Mouse (Mus musculus): ENCODE measurements at regions not wholly inside any gene's neighbourhood (a gene's known extent, or its start where the extent isn't known, plus 50 kb on each side); places are given as distances from the start of the nearest gene placed in this dataset.
"Not testable (repeated sequence)": the region's sequence is repeated elsewhere in the genome, so short reads cannot be mapped to it uniquely, and the experiment has no call there.

GRCm38 (mm10) chr9:43857988-43858387 is 114.2 kb downstream of the Nectin1 start:
- no peak for DNase-seq (ENCODE audit: low spot score in 2 of 2)

- DNase-seq (ENCODE audit: low spot score in 2 of 2) = no peak
Measured at GRCm38 (mm10) chr9:43858761-43859160, 115.0 kb downstream of the Nectin1 start.

- DNase-seq (ENCODE audit: low spot score in 2 of 2) = no peak
Measured at GRCm38 (mm10) chr9:43860264-43860663, 116.5 kb downstream of the Nectin1 start.

GRCm38 (mm10) chr9:43861375-43861774 is 117.6 kb downstream of the Nectin1 start:
- DNase-seq (ENCODE audit: low spot score in 2 of 2) = no peak

GRCm38 (mm10) chr9:43862034-43862433 is 118.2 kb downstream of the Nectin1 start:
- not testable (repeated sequence) for DNase-seq (ENCODE audit: low spot score in 2 of 2)

GRCm38 (mm10) chr9:43863609-43864397 is 120.0 kb downstream of the Nectin1 start:
- DNase-seq (ENCODE audit: low spot score in 2 of 2) = peak in 1 of 2 experiments; percentile 10

GRCm38 (mm10) chr9:43866802-43867201 is 123.0 kb downstream of the Nectin1 start:
- DNase-seq (ENCODE audit: low spot score in 2 of 2) = no peak

GRCm38 (mm10) chr9:43873841-43874240 is 130.1 kb downstream of the Nectin1 start:
- no peak for DNase-seq (ENCODE audit: low spot score in 2 of 2)

GRCm38 (mm10) chr9:43874332-43874731 is 130.5 kb downstream of the Nectin1 start:
- no peak for DNase-seq (ENCODE audit: low spot score in 2 of 2)

GRCm38 (mm10) chr9:43879220-43879968 is 135.6 kb downstream of the Nectin1 start:
- no peak for DNase-seq (ENCODE audit: low spot score in 2 of 2)

GRCm38 (mm10) chr9:43879969-43880396 is 136.2 kb downstream of the Nectin1 start:
- peak in 1 of 2 experiments; percentile 12 for DNase-seq (ENCODE audit: low spot score in 2 of 2)

- no peak for DNase-seq (ENCODE audit: low spot score in 2 of 2)
Measured at GRCm38 (mm10) chr9:43893086-43893485, 149.3 kb downstream of the Nectin1 start.

- DNase-seq (ENCODE audit: low spot score in 2 of 2) = no peak
Measured at GRCm38 (mm10) chr9:43899239-43899638, 143.9 kb upstream of the Thy1 start.

- no peak for DNase-seq (ENCODE audit: low spot score in 2 of 2)
Measured at GRCm38 (mm10) chr9:43908325-43908724, 134.9 kb upstream of the Thy1 start.

GRCm38 (mm10) chr9:43915015-43915414 is 128.2 kb upstream of the Thy1 start:
- no peak for DNase-seq (ENCODE audit: low spot score in 2 of 2)

- DNase-seq (ENCODE audit: low spot score in 2 of 2) = no peak
Measured at GRCm38 (mm10) chr9:43917467-43917866, 125.7 kb upstream of the Thy1 start.

- DNase-seq (ENCODE audit: low spot score in 2 of 2) = no peak
Measured at GRCm38 (mm10) chr9:43919010-43919409, 124.2 kb upstream of the Thy1 start.

- DNase-seq (ENCODE audit: low spot score in 2 of 2) = peak; percentile 62 to 72
Measured at GRCm38 (mm10) chr9:43920053-43920754, 123.0 kb upstream of the Thy1 start.

GRCm38 (mm10) chr9:43922231-43922630 is 121.0 kb upstream of the Thy1 start:
- DNase-seq (ENCODE audit: low spot score in 2 of 2) = no peak

GRCm38 (mm10) chr9:43923088-43923487 is 120.1 kb upstream of the Thy1 start:
- no peak for DNase-seq (ENCODE audit: low spot score in 2 of 2)

GRCm38 (mm10) chr9:43924795-43925194 is 118.4 kb upstream of the Thy1 start:
- no peak for DNase-seq (ENCODE audit: low spot score in 2 of 2)

All from gastrocnemius, postnatal 4 days (tissue).